Mouse (Mus musculus) neural tube, embryonic 13.5 days (tissue): ENCODE data around the gene Cbr2. TPM values are rescaled to one million over a fixed set of nuclear protein-coding genes. Genes with fewer than 3 reads are reported as not detected.

ENCODE experiments used
- ATAC-seq: fragments of 200-750 bp; cut with Nextera tagmentation; 2 replicates; pipeline ENCODE4 v1.8.0; 2017; ENCODE audit warnings: low read depth, mild to moderate bottlenecking, moderate TSS enrichment, moderate library complexity
- H3K27ac ChIP-seq: fragments of 300-500 bp; sonication (generic); replicated peaks from 2 replicates; pipeline ENCODE4 v1.5.1; 2015; ENCODE audit warnings: moderate library complexity, mild to moderate bottlenecking, inconsistent platforms
- H3K27me3 ChIP-seq: fragments of 300-500 bp; sonication (generic); 2 replicates; pipeline ENCODE4 v1.6.1; 2015; ENCODE audit warnings: mild to moderate bottlenecking, inconsistent platforms
- H3K36me3 ChIP-seq: fragments of 300-500 bp; sonication (generic); 2 replicates; pipeline ENCODE4 v1.6.1; 2015; ENCODE audit warnings: mild to moderate bottlenecking, inconsistent platforms
- H3K4me1 ChIP-seq: fragments of 300-500 bp; sonication (generic); replicated peaks from 2 replicates; pipeline ENCODE4 v1.6.1; 2015; ENCODE audit warnings: inconsistent platforms
- H3K4me2 ChIP-seq: fragments of 300-500 bp; sonication (generic); 2 replicates; pipeline ENCODE4 v1.6.1; 2015; ENCODE audit warnings: inconsistent platforms, mild to moderate bottlenecking, moderate library complexity
- H3K4me3 ChIP-seq: fragments of 300-500 bp; sonication (generic); 2 replicates; pipeline ENCODE4 v1.5.1; 2015; ENCODE audit warnings: mild to moderate bottlenecking, inconsistent platforms
- H3K9ac ChIP-seq: fragments of 300-500 bp; sonication (generic); 2 replicates; pipeline ENCODE4 v1.6.1; 2015; ENCODE audit warnings: moderate library complexity, mild to moderate bottlenecking, inconsistent platforms
- H3K9me3 ChIP-seq: fragments of 300-500 bp; sonication (generic); 2 replicates; pipeline ENCODE4 v1.6.1; 2016; ENCODE audit warnings: inconsistent platforms
- whole genome bisulfite sequencing: fragments of 180-500 bp; shearing (Covaris S2); methylation state at CpG from one replicate; pipeline ENCODE4 v1.1.7; 2015; 5-methylcytosine and 5-hydroxymethylcytosine counted together
- polyA plus RNA-seq: library from polyadenylated mRNA; unstranded; fragments of >200 nt; fragmentation: Nextera tagmentation; extraction: Ambion mirVana; gene quantifications from 2 replicates; pipeline ENCODE4 v1.2.1, GENCODE M21; 2015

The Cbr2 gene
- polyA plus RNA-seq, 1 experiment from 2014 or later, result 1.2 TPM

DNA sequence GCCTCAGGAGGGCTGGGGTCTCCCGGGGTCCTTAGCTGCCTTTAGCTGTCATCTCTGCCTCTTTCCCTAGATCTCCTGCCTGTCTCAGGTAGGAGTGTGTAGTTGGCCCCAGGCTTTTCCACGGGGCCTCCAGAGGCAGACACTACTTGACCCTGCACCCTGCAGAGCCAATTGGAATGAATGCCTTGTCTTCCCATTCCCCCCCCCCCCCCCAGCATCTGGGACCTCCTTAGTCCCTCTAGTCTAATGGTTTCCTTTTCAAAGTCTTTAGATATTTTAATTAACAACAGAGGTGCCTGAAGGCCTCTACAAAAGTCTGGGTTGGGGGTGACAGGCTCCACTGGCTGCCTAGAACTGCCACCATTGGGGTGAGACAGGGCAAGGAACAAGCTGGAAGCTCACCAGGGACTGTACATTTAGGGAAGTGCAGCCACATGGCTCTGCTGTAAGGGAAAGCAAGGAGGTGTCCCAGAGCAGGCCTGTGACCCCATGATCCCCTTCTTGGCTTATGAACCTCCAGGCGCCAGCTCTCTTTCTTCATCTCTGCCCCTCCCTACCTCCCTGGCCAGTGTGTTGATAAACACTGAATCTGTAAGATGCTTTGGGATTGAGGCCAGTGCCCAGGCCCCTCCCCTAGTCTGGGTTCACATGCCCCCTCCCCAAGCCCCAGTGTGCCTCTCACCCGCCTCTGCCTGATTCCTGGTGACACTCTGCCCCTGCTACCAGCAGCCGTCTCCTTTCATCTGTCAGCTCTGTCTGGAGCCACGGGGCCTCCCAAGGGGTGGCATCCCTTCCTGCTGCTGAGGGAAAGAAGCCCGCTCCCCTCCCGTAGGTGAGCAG, 27.2 kb downstream of the Cbr2 start:
- 0 out of 2 replicates have a peak overlapping the region, but pooled peaks have one; percentile 28 for H3K27ac ChIP-seq

GRCm38 (mm10) chr11:120703696-120704454, 28.0 kb downstream of the Cbr2 start:
- H3K9me3 ChIP-seq, result no peaks in the 10 kb centered on the region
- no peak overlapping the region for H3K4me3 ChIP-seq
- H3K27me3 ChIP-seq, result no peaks in the 10 kb centered on the region
- 0 out of 2 replicates have a peak overlapping the region, but pooled peaks have one; percentile 23 for H3K27ac ChIP-seq
- H3K4me2 ChIP-seq, result no peak overlapping the region
- H3K9ac ChIP-seq, result peak overlapping the region; percentile 26
- 23% methylated on average over 15 of the region's 15 CpGs for WGBS
- no peak for ATAC-seq
- H3K36me3 ChIP-seq, result peaks cover 45% of the 10 kb centered on the region
- H3K4me1 ChIP-seq, result peaks cover 38% of the 10 kb centered on the region

More for the DNA sequence above, 27.2 kb downstream of the Cbr2 start:
- 0 out of 2 replicates have a peak, but pooled peaks have one; percentile 2 for ATAC-seq
- H3K36me3 ChIP-seq, result peaks cover 51% of the 10 kb centered on the region
- peak overlapping the region; percentile 47; the same call in 1 of the 2 replicates for H3K9ac ChIP-seq
- no peak overlapping the region for H3K4me3 ChIP-seq
- H3K27me3 ChIP-seq, result no peaks in the 10 kb centered on the region
- H3K4me1 ChIP-seq, result peaks cover 38% of the 10 kb centered on the region
- H3K9me3 ChIP-seq, result no peaks in the 10 kb centered on the region
- no peak overlapping the region for H3K4me2 ChIP-seq
- 21% methylated on average over 8 of the region's 8 CpGs for WGBS

DNA sequence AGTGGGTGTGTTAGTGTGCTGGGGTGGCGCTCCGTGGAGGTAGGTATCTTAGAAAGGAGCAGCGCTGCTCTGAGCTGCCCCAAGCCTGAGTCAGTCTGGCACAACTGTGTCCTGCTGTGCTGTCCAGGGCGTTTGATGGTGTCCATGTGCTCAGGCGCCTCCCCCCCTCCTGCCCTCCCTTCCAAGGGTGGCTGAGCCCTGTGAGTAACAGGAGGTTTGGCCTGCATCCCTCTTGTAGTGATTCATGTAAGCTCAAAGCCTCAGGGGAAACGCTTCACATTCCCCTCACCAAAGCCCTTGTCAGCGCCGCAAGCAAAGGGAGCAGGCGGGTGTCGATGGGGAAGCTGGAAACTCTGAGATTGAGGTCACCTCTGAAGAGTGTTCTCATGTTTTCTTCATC, 34.2 kb downstream of the Cbr2 start:
- Histone ChIP-seq H3K4me2 (no peak overlapping the region), H3K4me1 (peaks cover 20% of the 10 kb centered on the region), H3K9me3 (no peaks in the 10 kb centered on the region), H3K36me3 (peaks cover 58% of the 10 kb centered on the region), H3K9ac (no peak overlapping the region), H3K27ac (no peak overlapping the region), H3K27me3 (no peaks in the 10 kb centered on the region), H3K4me3 (no peak overlapping the region)
- WGBS, result 63% methylated on average over 10 of the region's 10 CpGs
- ATAC-seq, result no peak

DNA sequence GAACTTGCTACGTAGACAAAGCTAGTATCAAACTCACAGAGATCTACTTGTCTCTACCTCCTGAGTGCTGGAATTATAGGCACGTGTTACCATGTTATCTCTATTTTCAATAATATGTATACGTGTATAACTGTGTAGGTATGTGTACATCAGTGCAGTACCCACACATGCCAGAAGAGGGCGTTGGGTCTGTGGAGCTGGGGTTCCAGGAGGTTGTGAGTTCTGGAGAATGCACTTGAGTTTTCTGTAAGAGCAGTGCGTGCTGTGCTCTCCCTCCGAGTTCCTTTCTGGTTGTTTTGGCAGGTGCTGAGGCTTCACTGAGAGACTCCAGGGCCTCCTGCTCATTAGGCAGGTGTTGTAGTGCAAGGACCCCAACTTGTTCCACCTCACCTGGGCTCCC, 35.3 kb downstream of the Cbr2 start:
- WGBS, result 90% methylated on average over 6 of the region's 6 CpGs
- Histone ChIP-seq H3K27me3 (no peaks in the 10 kb centered on the region), H3K4me1 (peaks cover 23% of the 10 kb centered on the region), H3K9ac (no peak overlapping the region), H3K9me3 (no peaks in the 10 kb centered on the region), H3K36me3 (peaks cover 60% of the 10 kb centered on the region), H3K4me2 (no peak overlapping the region), H3K4me3 (no peak overlapping the region), H3K27ac (no peak overlapping the region)
- no peak for ATAC-seq

GRCm38 (mm10) chr11:120695641-120696040, 36.3 kb downstream of the Cbr2 start:
- WGBS, result 12% methylated on average over 12 of the region's 12 CpGs
- H3K36me3 ChIP-seq, result peaks cover 57% of the 10 kb centered on the region
- H3K4me2 ChIP-seq, result no peak overlapping the region
- peak overlapping the region; percentile 73 for H3K27ac ChIP-seq
- no peaks in the 10 kb centered on the region for H3K27me3 ChIP-seq
- ATAC-seq, result peak; percentile 42
- H3K4me3 ChIP-seq, result no peak overlapping the region
- H3K4me1 ChIP-seq, result peaks cover 23% of the 10 kb centered on the region
- no peaks in the 10 kb centered on the region for H3K9me3 ChIP-seq
- peak overlapping the region; percentile 36; the same call in 1 of the 2 replicates for H3K9ac ChIP-seq

DNA sequence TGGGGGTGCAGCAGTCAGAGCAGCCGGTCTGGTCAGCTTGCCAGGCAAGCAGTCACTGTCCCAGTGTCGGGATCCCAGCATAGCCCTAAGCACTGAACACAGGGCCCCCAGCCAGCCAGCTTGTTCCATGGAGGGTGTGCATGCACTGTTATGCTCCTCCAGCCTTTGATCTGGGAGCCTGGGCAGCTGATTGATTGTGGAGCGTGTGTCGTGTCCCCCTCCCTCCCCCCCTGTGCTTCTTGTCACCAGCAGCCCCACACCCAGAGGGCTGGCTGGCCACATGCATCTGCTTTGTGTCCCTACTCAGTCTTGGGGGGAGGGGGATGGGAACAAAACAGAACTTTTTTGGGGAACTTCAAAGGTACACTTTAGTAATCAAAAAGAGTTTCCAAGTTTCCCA, 36.7 kb downstream of the Cbr2 start:
- peak overlapping the region; percentile 36; the same call in 1 of the 2 replicates for H3K9ac ChIP-seq
- no peak overlapping the region for H3K4me3 ChIP-seq
- no peaks in the 10 kb centered on the region for H3K9me3 ChIP-seq
- H3K27ac ChIP-seq, result peak overlapping the region; percentile 73; the same call in 1 of the 2 replicates
- no peaks in the 10 kb centered on the region for H3K27me3 ChIP-seq
- H3K4me1 ChIP-seq, result peaks cover 23% of the 10 kb centered on the region
- WGBS, result 7% methylated on average over 4 of the region's 4 CpGs
- ATAC-seq, result peak; percentile 88
- H3K4me2 ChIP-seq, result no peak overlapping the region
- H3K36me3 ChIP-seq, result peaks cover 57% of the 10 kb centered on the region

GRCm38 (mm10) chr11:120693461-120693860, 38.5 kb downstream of the Cbr2 start:
- H3K27me3 ChIP-seq, result no peaks in the 10 kb centered on the region
- H3K4me3 ChIP-seq, result no peak overlapping the region
- no peak for ATAC-seq
- H3K36me3 ChIP-seq, result peaks cover 66% of the 10 kb centered on the region
- peaks cover 23% of the 10 kb centered on the region for H3K4me1 ChIP-seq
- WGBS, result 48% methylated on average over 3 of the region's 3 CpGs
- no peak overlapping the region for H3K9ac ChIP-seq
- no peak overlapping the region for H3K27ac ChIP-seq
- H3K4me2 ChIP-seq, result no peak overlapping the region
- no peaks in the 10 kb centered on the region for H3K9me3 ChIP-seq

GRCm38 (mm10) chr11:120692471-120693011, 39.4 kb downstream of the Cbr2 start:
- Histone ChIP-seq H3K36me3 (peaks cover 75% of the 10 kb centered on the region), H3K9ac (no peak overlapping the region), H3K27ac (no peak overlapping the region), H3K4me2 (no peak overlapping the region), H3K4me1 (peaks cover 23% of the 10 kb centered on the region), H3K27me3 (no peaks in the 10 kb centered on the region), H3K9me3 (no peaks in the 10 kb centered on the region), H3K4me3 (no peak overlapping the region)
- 98% methylated on average over 4 of the region's 4 CpGs for WGBS
- no peak for ATAC-seq

GRCm38 (mm10) chr11:120689365-120689764, 42.5 kb downstream of the Cbr2 start:
- no peak for ATAC-seq
- H3K27ac ChIP-seq, result no peak overlapping the region

GRCm38 (mm10) chr11:120686650-120687272, 45.2 kb downstream of the Cbr2 start:
- Histone ChIP-seq H3K4me3 (no peak overlapping the region), H3K9me3 (no peaks in the 10 kb centered on the region), H3K4me2 (no peak overlapping the region), H3K36me3 (peaks cover 76% of the 10 kb centered on the region), H3K27me3 (no peaks in the 10 kb centered on the region), H3K9ac (no peak overlapping the region), H3K27ac (peak overlapping the region; percentile 52; the same call in 1 of the 2 replicates), H3K4me1 (no peaks in the 10 kb centered on the region; the same call in 1 of the 2 replicates)
- 72% methylated on average over 20 of the region's 20 CpGs for WGBS
- ATAC-seq, result no peak

More at GRCm38 (mm10) chr11:120689365-120689764, 42.5 kb downstream of the Cbr2 start:
- H3K4me1 ChIP-seq, result peaks cover 4% of the 10 kb centered on the region; the same call in 1 of the 2 replicates
- WGBS, result 82% methylated on average over 3 of the region's 3 CpGs
- peaks cover 83% of the 10 kb centered on the region for H3K36me3 ChIP-seq
- no peaks in the 10 kb centered on the region for H3K9me3 ChIP-seq
- H3K4me2 ChIP-seq, result no peak overlapping the region
- no peaks in the 10 kb centered on the region for H3K27me3 ChIP-seq
- H3K9ac ChIP-seq, result no peak overlapping the region
- H3K4me3 ChIP-seq, result no peak overlapping the region

DNA sequence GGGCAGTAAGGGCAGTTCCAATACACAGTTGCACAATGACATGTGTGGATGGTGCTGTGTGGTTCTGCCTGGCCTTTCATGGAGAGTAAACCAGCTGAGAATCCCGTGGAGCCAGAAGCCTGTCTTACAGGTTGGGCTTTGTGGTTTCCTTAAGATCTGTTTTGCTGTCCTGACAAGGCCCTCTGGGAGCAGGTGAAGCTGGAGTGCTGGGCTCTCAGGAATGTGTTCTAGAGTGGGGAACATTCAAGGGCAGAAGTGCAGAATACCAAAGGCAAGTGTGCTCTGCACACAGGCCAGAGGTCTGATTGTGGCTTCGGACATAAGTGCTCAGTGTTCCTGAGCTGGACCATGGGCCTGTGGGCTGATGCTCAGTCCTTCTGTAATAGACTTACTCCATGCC, 47.3 kb downstream of the Cbr2 start:
- no peak overlapping the region for H3K4me3 ChIP-seq
- no peak for ATAC-seq
- WGBS, result 93% methylated on average over 2 of the region's 2 CpGs
- no peaks in the 10 kb centered on the region for H3K9me3 ChIP-seq
- H3K36me3 ChIP-seq, result peaks cover 79% of the 10 kb centered on the region
- no peaks in the 10 kb centered on the region; the same call in 1 of the 2 replicates for H3K4me1 ChIP-seq
- H3K4me2 ChIP-seq, result no peak overlapping the region
- no peak overlapping the region for H3K27ac ChIP-seq
- H3K27me3 ChIP-seq, result no peaks in the 10 kb centered on the region
- H3K9ac ChIP-seq, result no peak overlapping the region
